Mouse (Mus musculus) neural tube, embryonic 13.5 days (tissue): ENCODE measurements around the gene Cypt1. TPM values are rescaled to one million over a fixed set of nuclear protein-coding genes. Genes with fewer than 3 reads are reported as not detected.

ENCODE experiments used
- ATAC-seq: fragments of 200-750 bp; cut with Nextera tagmentation; 2 replicates; pipeline ENCODE4 v1.8.0; 2017; ENCODE audit warnings: low read depth, mild to moderate bottlenecking, moderate TSS enrichment, moderate library complexity
- H3K27ac ChIP-seq: fragments of 300-500 bp; sonication (generic); replicated peaks from 2 replicates; pipeline ENCODE4 v1.5.1; 2015; ENCODE audit warnings: moderate library complexity, mild to moderate bottlenecking, inconsistent platforms
- H3K27me3 ChIP-seq: fragments of 300-500 bp; sonication (generic); 2 replicates; pipeline ENCODE4 v1.6.1; 2015; ENCODE audit warnings: mild to moderate bottlenecking, inconsistent platforms
- H3K36me3 ChIP-seq: fragments of 300-500 bp; sonication (generic); 2 replicates; pipeline ENCODE4 v1.6.1; 2015; ENCODE audit warnings: mild to moderate bottlenecking, inconsistent platforms
- H3K4me1 ChIP-seq: fragments of 300-500 bp; sonication (generic); replicated peaks from 2 replicates; pipeline ENCODE4 v1.6.1; 2015; ENCODE audit warnings: inconsistent platforms
- H3K4me2 ChIP-seq: fragments of 300-500 bp; sonication (generic); 2 replicates; pipeline ENCODE4 v1.6.1; 2015; ENCODE audit warnings: inconsistent platforms, mild to moderate bottlenecking, moderate library complexity
- H3K4me3 ChIP-seq: fragments of 300-500 bp; sonication (generic); 2 replicates; pipeline ENCODE4 v1.5.1; 2015; ENCODE audit warnings: mild to moderate bottlenecking, inconsistent platforms
- H3K9ac ChIP-seq: fragments of 300-500 bp; sonication (generic); 2 replicates; pipeline ENCODE4 v1.6.1; 2015; ENCODE audit warnings: moderate library complexity, mild to moderate bottlenecking, inconsistent platforms
- H3K9me3 ChIP-seq: fragments of 300-500 bp; sonication (generic); 2 replicates; pipeline ENCODE4 v1.6.1; 2016; ENCODE audit warnings: inconsistent platforms
- WGBS: fragments of 180-500 bp; shearing (Covaris S2); methylation state at CpG from one replicate; pipeline ENCODE4 v1.1.7; 2015; 5-methylcytosine and 5-hydroxymethylcytosine counted together
- polyA plus RNA-seq: library from polyadenylated mRNA; unstranded; fragments of >200 nt; fragmentation: Nextera tagmentation; extraction: Ambion mirVana; gene quantifications from 2 replicates; pipeline ENCODE4 v1.2.1, GENCODE M21; 2015

Gene Cypt1
- polyA plus RNA-seq: not detected in 2 replicates

- Histone ChIP-seq H3K9me3 (no peaks in the 10 kb centered on the region), H3K27ac (no peak within 1 kb of the TSS), H3K27me3 (no peaks in the 10 kb centered on the region), H3K4me3 (no peak within 1 kb of the TSS), H3K4me2 (no peak within 1 kb of the TSS), H3K4me1 (no peaks in the 10 kb centered on the region), H3K36me3 (no peaks in the 10 kb centered on the region), H3K9ac (no peak within 1 kb of the TSS)
- 90% methylated on average over 3 of the region's 3 CpGs for WGBS
- ATAC-seq: no peak
These were observed at the start of gene Cypt1 for GRCm38 (mm10) chrX:16522569-16522968. Cypt1 (plus strand) TSS chrX:16522869.

GRCm38 (mm10) chrX:16546806-16547205 lies 24.1 kb downstream of the Cypt1 start:
- Histone ChIP-seq H3K9me3 (no peaks in the 10 kb centered on the region), H3K36me3 (no peaks in the 10 kb centered on the region), H3K4me1 (no peaks in the 10 kb centered on the region), H3K27me3 (no peaks in the 10 kb centered on the region), H3K4me3 (no peak overlapping the region), H3K9ac (no peak overlapping the region), H3K4me2 (no peak overlapping the region), H3K27ac (no peak overlapping the region)
- no peak for ATAC-seq

GRCm38 (mm10) chrX:16557061-16557460 lies 34.4 kb downstream of the Cypt1 start:
- no peak overlapping the region for H3K9ac ChIP-seq
- no peaks in the 10 kb centered on the region for H3K9me3 ChIP-seq
- H3K27me3 ChIP-seq: no peaks in the 10 kb centered on the region
- 64% methylated on average over 1 of the region's 1 CpGs for WGBS
- no peaks in the 10 kb centered on the region for H3K4me1 ChIP-seq
- H3K36me3 ChIP-seq: no peaks in the 10 kb centered on the region
- no peak overlapping the region for H3K4me2 ChIP-seq
- H3K4me3 ChIP-seq: no peak overlapping the region
- no peak overlapping the region for H3K27ac ChIP-seq
- no peak for ATAC-seq

GRCm38 (mm10) chrX:16558501-16558900 lies 35.8 kb downstream of the Cypt1 start:
- H3K27me3 ChIP-seq: no peaks in the 10 kb centered on the region
- ATAC-seq: no peak
- H3K9me3 ChIP-seq: no peaks in the 10 kb centered on the region
- no peaks in the 10 kb centered on the region for H3K4me1 ChIP-seq
- H3K4me3 ChIP-seq: no peak overlapping the region
- no peak overlapping the region for H3K9ac ChIP-seq
- no peak overlapping the region for H3K27ac ChIP-seq
- no peak overlapping the region for H3K4me2 ChIP-seq
- no peaks in the 10 kb centered on the region for H3K36me3 ChIP-seq

Other genes starting within 250 kb of the Cypt1 start
- gene Maoa, start 96.8 kb downstream of the Cypt1 start, polyA plus RNA-seq: 16.2 and 17.5 TPM in 2 replicates